Mouse (Mus musculus): ENCODE results near the gene Lyar.

Lyar gene

GRCm38 (mm10) chr5:38220328-38220912 is at the start of gene Lyar, which contains the start of gene Zbtb49:
Lyar (plus strand) TSS chr5:38220470.
Zbtb49 (minus strand) TSS chr5:38220457.
- peak; percentile 57 for DNase-seq (ENCODE audit: low read depth)

DNA sequence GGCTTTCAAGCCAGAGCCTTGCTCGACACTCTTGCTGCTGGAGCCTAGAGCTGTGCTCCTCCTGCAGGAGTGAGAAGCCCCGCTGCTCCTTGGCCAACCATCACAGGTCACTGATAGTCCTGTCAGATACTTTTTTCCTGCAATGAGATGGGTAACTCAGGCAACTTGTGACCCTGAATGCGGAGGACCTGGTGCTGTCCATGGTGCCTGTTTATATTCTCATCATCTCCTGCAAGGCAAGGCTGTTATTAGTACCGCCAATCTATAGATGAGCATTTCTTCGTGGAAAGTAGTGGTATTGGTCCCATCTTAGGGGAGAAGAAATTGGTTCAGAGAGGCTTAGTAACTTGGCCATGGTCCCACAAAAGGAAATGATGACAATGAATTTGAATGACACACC is 46.5 kb upstream of the Lyar start:
- no peak for DNase-seq (ENCODE audit: low read depth)

DNA sequence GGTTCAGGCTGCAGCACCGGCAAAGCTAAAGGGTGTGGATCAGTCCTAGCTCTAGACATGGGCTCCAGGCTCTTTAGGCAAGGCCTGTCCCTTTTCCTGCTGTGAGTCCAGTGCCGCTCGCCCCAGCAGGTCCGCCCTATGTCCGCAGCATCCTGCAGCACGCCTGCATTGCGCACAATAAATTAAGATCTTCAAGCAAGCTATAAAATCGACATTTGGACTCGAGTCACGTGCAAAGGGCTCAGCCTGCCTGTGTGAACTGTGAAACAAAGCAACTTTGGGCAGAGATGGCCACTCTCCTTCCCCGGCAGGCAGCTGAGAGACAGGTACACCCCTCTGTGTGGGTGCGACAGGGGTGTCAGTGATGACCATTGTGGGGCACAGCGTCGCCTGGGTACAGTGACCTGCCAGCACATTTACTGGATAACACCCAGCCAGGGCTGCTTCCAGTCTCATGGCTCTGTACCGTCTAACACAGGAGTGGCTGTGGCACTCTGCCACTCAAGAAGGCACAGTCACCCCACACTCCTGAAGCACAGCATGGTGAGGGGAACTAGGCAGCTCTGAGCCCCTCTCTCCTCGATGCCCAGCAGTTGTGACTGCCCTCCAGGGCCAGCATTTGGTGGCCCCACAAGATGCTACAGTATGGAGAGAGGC is 45.9 kb upstream of the Lyar start:
- DNase-seq (ENCODE audit: low read depth): no peak

- DNase-seq (ENCODE audit: low read depth): peak; percentile 75
Measured at GRCm38 (mm10) chr5:38184688-38185285, 35.5 kb upstream of the Lyar start.

- DNase-seq (ENCODE audit: low read depth): no peak
Measured at GRCm38 (mm10) chr5:38187006-38187405, 33.3 kb upstream of the Lyar start.

- DNase-seq (ENCODE audit: low read depth): no peak
Measured at GRCm38 (mm10) chr5:38190907-38191306, 29.4 kb upstream of the Lyar start.

- no peak for DNase-seq (ENCODE audit: low read depth)
Measured at GRCm38 (mm10) chr5:38194946-38195345, 25.3 kb upstream of the Lyar start.

GRCm38 (mm10) chr5:38195941-38196340 is 24.3 kb upstream of the Lyar start:
- no peak for DNase-seq (ENCODE audit: low read depth)

GRCm38 (mm10) chr5:38196821-38197481 is 23.3 kb upstream of the Lyar start:
- DNase-seq (ENCODE audit: low read depth): no peak

GRCm38 (mm10) chr5:38197482-38197823 is 22.8 kb upstream of the Lyar start:
- DNase-seq (ENCODE audit: low read depth): peak; percentile 72

DNA sequence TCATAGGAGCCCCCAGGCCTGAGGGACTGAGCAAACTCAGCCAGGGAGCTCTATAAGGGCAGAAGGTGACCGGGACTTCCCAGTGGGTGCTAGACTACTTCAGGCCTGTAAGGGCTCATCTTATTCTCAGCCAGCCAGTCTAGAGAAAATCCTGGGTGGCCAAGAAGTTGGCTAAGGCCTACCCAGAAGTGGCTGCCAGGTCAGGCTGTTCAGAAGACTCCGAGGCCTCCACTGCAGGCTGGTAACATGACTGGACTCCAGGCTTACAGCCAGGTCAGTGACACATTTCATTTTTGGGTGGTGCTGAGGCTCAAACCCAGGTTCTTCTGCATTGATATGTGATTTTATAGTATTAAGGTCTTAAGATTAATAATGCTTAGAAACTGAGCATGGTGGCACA is 20.6 kb upstream of the Lyar start:
- DNase-seq (ENCODE audit: low read depth): no peak

DNA sequence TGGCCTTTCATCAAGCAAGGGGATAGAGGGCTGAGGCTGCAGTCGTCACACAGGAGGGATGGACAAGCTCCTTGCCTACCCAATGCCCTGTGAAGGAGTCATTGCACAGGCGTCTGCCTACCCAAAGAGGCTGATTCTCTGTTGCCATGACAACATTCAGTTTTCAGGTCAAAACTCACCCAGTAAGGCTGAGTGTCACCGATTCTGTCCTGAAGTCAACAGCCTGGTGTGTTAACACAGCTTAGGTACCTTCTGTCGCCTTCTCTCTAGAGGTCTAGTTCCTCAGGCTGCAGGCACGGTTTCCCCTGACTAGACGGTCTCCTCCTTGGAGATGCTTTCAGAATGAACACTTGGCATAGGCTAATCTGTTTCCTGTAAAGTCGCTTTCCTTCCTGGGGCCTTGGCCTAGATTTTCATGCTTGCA is 15.0 kb upstream of the Lyar start:
- no peak for DNase-seq (ENCODE audit: low read depth)

- no peak for DNase-seq (ENCODE audit: low read depth)
Measured at GRCm38 (mm10) chr5:38208985-38209384, 11.3 kb upstream of the Lyar start.

- no peak for DNase-seq (ENCODE audit: low read depth)
Measured at GRCm38 (mm10) chr5:38211691-38212090, 8.6 kb upstream of the Lyar start.

DNA sequence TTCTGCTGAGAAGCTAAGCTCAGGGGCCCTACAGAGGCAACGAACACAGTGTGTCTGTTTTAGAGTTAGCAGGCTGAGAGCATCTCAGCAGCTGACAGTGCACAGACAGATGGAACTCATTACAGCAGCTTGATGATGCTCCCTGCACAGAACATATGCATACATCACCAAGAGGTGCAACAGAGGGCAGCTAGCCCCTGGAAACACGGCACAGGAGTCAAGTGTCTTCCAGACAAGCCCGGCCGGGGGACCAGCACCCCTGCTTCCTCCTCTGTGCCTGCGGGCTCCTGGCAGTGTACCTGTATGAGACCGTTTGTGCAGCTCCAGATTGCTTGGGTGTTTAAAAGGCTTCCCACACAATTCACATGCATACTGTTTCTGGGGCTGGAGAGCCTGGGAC is 7.3 kb upstream of the Lyar start:
- no peak for DNase-seq (ENCODE audit: low read depth)

DNA sequence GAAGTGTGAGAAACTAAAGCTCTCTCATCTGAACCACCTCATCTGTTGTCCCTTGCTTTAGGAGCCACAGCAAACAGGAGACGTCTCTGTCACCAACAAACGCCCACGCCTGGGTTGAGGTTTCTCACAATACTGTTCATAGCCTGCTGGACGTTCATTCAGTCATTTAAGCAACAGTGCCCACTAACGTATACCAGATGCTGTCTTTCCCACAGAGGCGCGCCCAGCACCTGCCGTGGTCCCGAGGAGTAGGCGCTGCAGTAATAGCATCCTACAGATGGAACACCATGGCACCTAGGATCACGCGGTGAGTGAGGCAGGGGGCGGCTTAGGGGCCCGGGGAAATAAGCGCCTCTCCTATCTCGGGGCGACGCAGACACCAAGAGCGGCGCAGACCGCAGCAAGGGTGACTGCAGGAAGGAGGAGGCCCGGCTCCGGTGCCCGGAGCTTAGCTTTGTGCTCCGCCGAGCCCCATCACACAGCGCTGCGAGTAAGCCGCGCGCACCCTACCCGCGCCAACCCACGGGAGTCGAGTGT is 431 bp upstream of the Lyar start:
- DNase-seq (ENCODE audit: low read depth): no peak

DNA sequence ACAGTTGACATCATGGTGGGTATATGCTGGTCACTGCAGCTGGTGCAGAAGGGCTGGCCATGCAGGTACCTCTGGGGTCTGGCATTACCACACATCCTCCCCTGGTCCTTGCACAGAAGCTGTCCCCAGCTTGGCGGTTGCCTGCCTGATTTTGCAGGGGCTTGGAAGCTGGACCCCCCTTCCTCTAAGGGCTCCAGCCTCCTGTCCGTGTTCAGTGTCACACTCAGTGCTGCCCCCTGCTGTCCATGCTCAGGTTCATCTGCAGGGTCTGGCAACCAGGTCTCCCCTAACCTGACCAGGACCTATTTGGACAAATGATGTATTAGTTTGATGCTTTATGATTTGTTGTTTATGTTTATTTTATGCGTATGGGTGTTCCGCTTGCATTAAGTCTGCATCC is 15.2 kb downstream of the Lyar start:
- DNase-seq (ENCODE audit: low read depth): peak; percentile 0

GRCm38 (mm10) chr5:38236627-38237026 is 16.4 kb downstream of the Lyar start:
- DNase-seq (ENCODE audit: low read depth): no peak

DNA sequence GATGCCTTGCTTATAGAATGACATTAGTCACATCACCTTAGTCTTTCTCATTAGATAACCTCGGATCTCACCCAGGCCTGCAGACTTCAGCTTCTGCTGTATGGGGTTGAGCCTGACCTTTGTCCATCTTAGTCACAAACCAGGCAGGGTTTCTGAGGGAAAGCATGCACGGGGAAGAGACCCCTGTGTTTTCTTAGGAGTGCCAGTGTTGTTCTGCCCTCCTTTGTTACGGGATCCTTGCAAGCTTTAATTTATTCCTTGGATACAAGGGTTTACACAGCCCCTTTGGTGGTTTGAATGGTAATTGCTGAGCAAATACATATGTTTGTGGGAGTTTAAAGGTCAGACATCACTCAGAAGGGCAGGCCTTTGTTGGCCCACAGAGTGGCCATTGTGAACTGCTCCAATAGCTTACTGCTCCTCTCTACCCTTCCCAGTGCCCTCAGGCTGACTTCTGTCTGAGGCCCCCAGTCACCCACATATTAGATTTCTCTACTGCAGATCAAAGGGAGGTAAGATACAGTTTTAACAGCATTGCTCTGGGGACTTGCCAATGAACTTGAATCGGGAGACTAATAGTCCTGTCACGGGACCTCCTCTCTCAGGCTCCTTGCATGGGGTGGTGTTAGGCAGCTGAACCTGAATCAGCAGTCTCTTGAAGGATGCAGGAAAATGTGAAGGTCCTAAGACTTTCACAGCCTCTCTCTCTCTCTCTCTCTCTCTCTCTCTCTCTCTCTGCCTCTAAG is 20.6 kb downstream of the Lyar start:
- no peak for DNase-seq (ENCODE audit: low read depth)

GRCm38 (mm10) chr5:38241473-38241834 is 21.2 kb downstream of the Lyar start:
- no peak for DNase-seq (ENCODE audit: low read depth)

GRCm38 (mm10) chr5:38241966-38242365 is 21.7 kb downstream of the Lyar start:
- no peak for DNase-seq (ENCODE audit: low read depth)

- DNase-seq (ENCODE audit: low read depth): no peak
Measured at GRCm38 (mm10) chr5:38255195-38255594, 34.9 kb downstream of the Lyar start.
